In the genomic region with DNA sequence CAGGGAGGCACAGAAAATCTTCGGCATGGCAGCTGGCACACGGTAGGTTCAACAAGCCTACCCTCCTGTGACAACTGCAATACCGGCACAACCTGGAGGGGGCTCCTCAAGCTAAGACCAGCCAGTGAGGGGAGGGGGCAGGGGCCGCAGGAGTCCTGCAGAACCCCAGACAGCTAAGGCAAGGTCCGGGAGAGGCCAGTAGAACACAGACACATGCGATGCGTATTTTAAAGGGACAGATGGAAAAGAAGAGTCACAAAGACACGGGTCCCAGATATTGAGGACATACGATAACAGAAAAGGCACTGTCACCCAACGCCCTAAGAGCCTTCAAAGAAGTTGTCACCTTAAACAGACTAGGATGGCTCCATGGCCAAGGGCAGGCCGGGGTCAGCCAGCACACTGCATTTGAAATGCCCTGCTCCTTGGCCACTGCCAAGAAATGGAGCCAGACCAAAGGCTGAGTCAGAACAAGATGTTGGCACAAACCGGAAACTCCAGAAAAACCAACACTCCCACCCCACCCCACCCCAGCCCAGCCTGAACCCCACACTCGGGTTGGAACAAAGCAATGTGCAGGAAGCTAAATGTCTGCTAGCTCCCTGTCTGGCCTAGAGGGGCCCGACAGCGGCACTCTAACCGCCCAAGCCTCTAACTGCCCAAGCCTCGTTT, we compare ENCODE assay signal across 7 mouse cellular contexts. TPM values are rescaled to one million over a fixed set of nuclear protein-coding genes. Genes with fewer than 3 reads are reported as not detected.
DNase-seq lines count a peak whose midpoint lies in the region; ATAC-seq and TF ChIP-seq lines count a peak whose summit lies in the region.

No protein-coding gene starts in this region.

- ATAC-seq in lung, postnatal 0 days: peak; percentile 59
- no peak for ATAC-seq in forebrain, embryonic 12.5 days (ENCODE audit: low FRiP score)
- ATAC-seq in neural tube, embryonic 15.5 days (ENCODE audit: low FRiP score): no peak

- H3K4me3 ChIP-seq in layer of hippocampus, adult 2 months: no peak overlapping the region
- no peak overlapping the region for H3K4me3 ChIP-seq in ES-Bruce4 (ENCODE audit: low read depth, low read length)
- H3K4me3 ChIP-seq in lung, postnatal 0 days (ENCODE audit: low read depth, low read length): no peak overlapping the region
- no peak overlapping the region for H3K4me3 ChIP-seq in forebrain, embryonic 12.5 days (replicated peaks)
- no peak overlapping the region for H3K4me3 ChIP-seq in neural tube, embryonic 15.5 days (replicated peaks)

- no peak for TF ChIP-seq EP300 in ES-Bruce4 (IDR thresholded peaks at IDR 0.05; ENCODE audit: insufficient read depth, low read depth, low read length)
- TF ChIP-seq EP300 in lung, postnatal 0 days (IDR thresholded peaks at IDR 0.05): no peak

- H3K4me2 ChIP-seq in lung, postnatal 0 days (replicated peaks; ENCODE audit: low read depth, low read length): no peak overlapping the region
- no peak overlapping the region for H3K4me2 ChIP-seq in forebrain, embryonic 12.5 days
- H3K4me2 ChIP-seq in neural tube, embryonic 15.5 days: no peak overlapping the region

- DNase-seq in layer of hippocampus, adult 2 months (ENCODE audit: low spot score in 2 of 2): peak in 1 of 2 experiments; percentile 27
- DNase-seq in layer of hippocampus, adult 8-10 months (ENCODE audit: low spot score in 2 of 2): no peak
- peak; percentile 54 to 85 for DNase-seq in adrenal gland, adult (ENCODE audit: inconsistent age in 2 of 2, low spot score in 1 of 2)
- DNase-seq in lung, postnatal 0 days (ENCODE audit: low spot score): no peak

- no peak overlapping the region for H3K27ac ChIP-seq in layer of hippocampus, adult 2 months
- no peak overlapping the region for H3K27ac ChIP-seq in ES-Bruce4 (ENCODE audit: insufficient read depth, low read length)
- H3K27ac ChIP-seq in lung, postnatal 0 days (ENCODE audit: low read length): no peak overlapping the region
- H3K27ac ChIP-seq in forebrain, embryonic 12.5 days: no peak overlapping the region
- no peak overlapping the region for H3K27ac ChIP-seq in neural tube, embryonic 15.5 days (replicated peaks)

- H3K27me3 ChIP-seq in ES-Bruce4 (ENCODE audit: control insufficient read depth, insufficient read depth, low read length, poor library complexity, severe bottlenecking): no peaks in the 10 kb centered on the region
- H3K27me3 ChIP-seq in lung, postnatal 0 days (replicated peaks; ENCODE audit: insufficient read depth, low read length): no peaks in the 10 kb centered on the region
- H3K27me3 ChIP-seq in forebrain, embryonic 12.5 days: no peaks in the 10 kb centered on the region
- H3K27me3 ChIP-seq in neural tube, embryonic 15.5 days (replicated peaks): no peaks in the 10 kb centered on the region

- TF ChIP-seq CTCF in layer of hippocampus, adult 2 months (conservative IDR thresholded peaks at IDR 0.05): peak; percentile 67
- peak; percentile 35 for TF ChIP-seq CTCF in ES-Bruce4 (IDR thresholded peaks at IDR 0.05; ENCODE audit: low read depth, low read length)
- peak; percentile 55 for TF ChIP-seq CTCF in lung, postnatal 0 days (IDR thresholded peaks at IDR 0.05)

- H3K9ac ChIP-seq in ES-Bruce4 (ENCODE audit: low read depth, poor library complexity, severe bottlenecking): no peak overlapping the region
- no peak overlapping the region for H3K9ac ChIP-seq in lung, postnatal 0 days (replicated peaks; ENCODE audit: low read depth)
- no peak overlapping the region for H3K9ac ChIP-seq in forebrain, embryonic 12.5 days
- H3K9ac ChIP-seq in neural tube, embryonic 15.5 days (replicated peaks): no peak overlapping the region

- 59% methylated on average over 17 of the region's 17 CpGs for WGBS in lung, postnatal 0 days
- WGBS in forebrain, embryonic 12.5 days: 80% methylated on average over 17 of the region's 17 CpGs
- 84% methylated on average over 17 of the region's 17 CpGs for WGBS in neural tube, embryonic 15.5 days

- H3K9me3 ChIP-seq in ES-Bruce4 (replicated peaks; ENCODE audit: control insufficient read depth, insufficient read depth, low read length, poor library complexity, severe bottlenecking): no peaks in the 10 kb centered on the region
- H3K9me3 ChIP-seq in lung, postnatal 0 days (ENCODE audit: low read length): no peaks in the 10 kb centered on the region
- no peaks in the 10 kb centered on the region for H3K9me3 ChIP-seq in forebrain, embryonic 12.5 days
- no peaks in the 10 kb centered on the region for H3K9me3 ChIP-seq in neural tube, embryonic 15.5 days (replicated peaks)

- peaks cover under 1% of the 10 kb centered on the region for H3K4me1 ChIP-seq in ES-Bruce4 (ENCODE audit: control insufficient read depth, insufficient read depth, low read length)
- H3K4me1 ChIP-seq in lung, postnatal 0 days (ENCODE audit: insufficient read depth, low read depth, low read length): 0 out of 2 replicates have a peak, but pooled peaks cover 4% of the 10 kb centered on the region
- no peaks in the 10 kb centered on the region for H3K4me1 ChIP-seq in forebrain, embryonic 12.5 days
- H3K4me1 ChIP-seq in neural tube, embryonic 15.5 days: no peaks in the 10 kb centered on the region

- H3K36me3 ChIP-seq in ES-Bruce4 (ENCODE audit: control insufficient read depth, insufficient read depth, low read length, poor library complexity, severe bottlenecking): peaks cover 49% of the 10 kb centered on the region
- 0 out of 2 replicates have a peak, but pooled peaks cover 6% of the 10 kb centered on the region for H3K36me3 ChIP-seq in lung, postnatal 0 days (ENCODE audit: insufficient read depth, low read length)
- peaks cover 84% of the 10 kb centered on the region for H3K36me3 ChIP-seq in forebrain, embryonic 12.5 days (replicated peaks)
- peaks cover 39% of the 10 kb centered on the region for H3K36me3 ChIP-seq in neural tube, embryonic 15.5 days

- no peak for TF ChIP-seq POLR2A in ES-Bruce4 (IDR thresholded peaks at IDR 0.05; ENCODE audit: insufficient read depth, low read length)

RNA-seq across cellular contexts. Expression of a gene that starts 53.4 kb away (rescaled TPM):
- 10 to 100 TPM; 36.5 to 36.7 TPM for total RNA-seq in layer of hippocampus, adult 2 months (2021)
- 10 to 100 TPM; 34.8 to 37.7 (median 36.7) TPM for total RNA-seq in layer of hippocampus, adult 8-10 months (2022)
- 255 and 287 TPM in 2 replicates for polyA plus RNA-seq in ES-Bruce4 (2011; ENCODE audit: insufficient read depth, insufficient read length, low read depth, missing spikeins)
- polyA plus RNA-seq in lung, postnatal 0 days (2015; fragmentation: Nextera tagmentation; extraction: Ambion mirVana): 21.6 and 22.9 TPM in 2 replicates
- polyA plus RNA-seq in forebrain, embryonic 12.5 days (2016; fragmentation: Nextera tagmentation; extraction: Ambion mirVana): 119 and 123 TPM in 2 replicates
- 46.6 and 75.5 TPM in 2 replicates for polyA plus RNA-seq in neural tube, embryonic 15.5 days (2015; fragmentation: Nextera tagmentation; extraction: Ambion mirVana)

Comparison
In these comparisons a context has a peak if more than half of its experiments do, and no peak if none do; other contexts are left out.
1. DNase-seq: peak in adrenal gland, adult (2 of 2); none in layer of hippocampus, adult 8-10 months (0 of 2) and lung, postnatal 0 days (single experiment).
2. Peak in every context shown above with its lines, with median percentiles within 50 percentile points of each other: CTCF ChIP-seq.